Mouse (Mus musculus) neural tube, embryonic 12.5 days (tissue): Measurements from ENCODE around the gene Zfp654. TPM values are rescaled to one million over a fixed set of nuclear protein-coding genes. Genes with fewer than 3 reads are reported as not detected.
A peak's percentile ranks its signal among the peaks of the same experiment; 100 is the strongest.
"Not testable (repeated sequence)": the region's sequence is repeated elsewhere in the genome, so short reads cannot be mapped to it uniquely, and the experiment has no call there.

Experiments used
- ATAC-seq: fragments of 200-750 bp; cut with Nextera tagmentation; 2 replicates; pipeline ENCODE4 v1.8.0; 2017; ENCODE audit warnings: low read depth, mild to moderate bottlenecking, moderate TSS enrichment, moderate library complexity; ENCODE audit not compliant: low FRiP score
- H3K27ac ChIP-seq: fragments of 300-500 bp; sonication (generic); 2 replicates; pipeline ENCODE4 v1.5.1; 2016
- H3K27me3 ChIP-seq: fragments of 300-500 bp; sonication (generic); replicated peaks from 2 replicates; pipeline ENCODE4 v1.6.1; 2016; ENCODE audit warnings: mild to moderate bottlenecking
- H3K36me3 ChIP-seq: fragments of 300-500 bp; sonication (generic); 2 replicates; pipeline ENCODE4 v1.6.1; 2016; ENCODE audit warnings: mild to moderate bottlenecking
- H3K4me1 ChIP-seq: fragments of 300-500 bp; sonication (generic); 2 replicates; pipeline ENCODE4 v1.6.1; 2016
- H3K4me2 ChIP-seq: fragments of 300-500 bp; sonication (generic); replicated peaks from 2 replicates; pipeline ENCODE4 v1.6.1; 2016; ENCODE audit warnings: mild to moderate bottlenecking
- H3K4me3 ChIP-seq: fragments of 300-500 bp; sonication (generic); 2 replicates; pipeline ENCODE4 v1.5.1; 2016
- H3K9ac ChIP-seq: fragments of 300-500 bp; sonication (generic); 2 replicates; pipeline ENCODE4 v1.6.1; 2016; ENCODE audit warnings: mild to moderate bottlenecking
- H3K9me3 ChIP-seq: fragments of 300-500 bp; sonication (generic); 2 replicates; pipeline ENCODE4 v1.6.1; 2016; ENCODE audit warnings: mild to moderate bottlenecking
- WGBS: fragments of 180-500 bp; shearing (Covaris S2); methylation state at CpG from one replicate; pipeline ENCODE4 v1.1.7; 2016; 5-methylcytosine and 5-hydroxymethylcytosine counted together
- polyA plus RNA-seq: library from polyadenylated mRNA; unstranded; fragments of >200 nt; fragmentation: Nextera tagmentation; extraction: Ambion mirVana; gene quantifications from 2 replicates; pipeline ENCODE4 v1.2.1, GENCODE M21; 2016

The Zfp654 gene
- polyA plus RNA-seq, 1 experiment from 2014 or later, result 9.7 TPM

DNA sequence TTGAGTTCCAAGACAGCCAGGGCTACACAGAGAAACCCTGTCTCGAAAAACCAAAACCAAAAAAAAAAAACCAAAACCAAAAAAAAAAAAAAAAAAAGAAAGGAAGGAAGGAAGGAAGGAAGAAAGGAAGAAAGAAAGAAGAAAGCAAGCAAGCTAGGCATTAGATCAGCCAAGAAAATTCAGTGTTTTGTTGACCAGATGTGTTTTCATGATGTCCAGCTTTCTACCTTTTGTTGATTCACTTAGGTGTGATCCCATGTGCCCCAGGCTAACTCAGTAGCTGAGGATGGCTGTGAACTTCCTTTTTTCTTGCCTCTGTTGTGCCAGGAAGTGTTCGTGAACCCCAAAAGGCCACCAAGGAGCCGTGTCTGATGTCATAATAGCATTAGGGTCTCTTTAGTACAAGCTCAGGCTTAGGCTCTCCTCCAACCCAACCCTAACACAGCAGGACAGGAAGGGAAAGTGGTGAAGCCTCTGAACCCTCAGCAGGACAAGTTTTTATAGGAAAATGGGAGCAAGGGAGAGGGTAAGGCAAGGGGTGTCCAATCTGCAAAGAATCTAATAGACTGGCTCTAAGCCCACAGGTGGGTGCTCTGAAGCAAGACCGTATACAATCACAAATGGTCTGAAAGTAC lies 25.3 kb upstream of the Zfp654 start:
- no peaks in the 10 kb centered on the region for H3K27me3 ChIP-seq
- no peaks in the 10 kb centered on the region for H3K9me3 ChIP-seq
- H3K36me3 ChIP-seq, result no peaks in the 10 kb centered on the region
- WGBS, result 90% methylated on average over 4 of the region's 4 CpGs
- H3K4me2 ChIP-seq, result no peak overlapping the region
- no peaks in the 10 kb centered on the region for H3K4me1 ChIP-seq
- no peak overlapping the region for H3K27ac ChIP-seq
- no peak for ATAC-seq
- H3K4me3 ChIP-seq, result no peak overlapping the region
- no peak overlapping the region for H3K9ac ChIP-seq

DNA sequence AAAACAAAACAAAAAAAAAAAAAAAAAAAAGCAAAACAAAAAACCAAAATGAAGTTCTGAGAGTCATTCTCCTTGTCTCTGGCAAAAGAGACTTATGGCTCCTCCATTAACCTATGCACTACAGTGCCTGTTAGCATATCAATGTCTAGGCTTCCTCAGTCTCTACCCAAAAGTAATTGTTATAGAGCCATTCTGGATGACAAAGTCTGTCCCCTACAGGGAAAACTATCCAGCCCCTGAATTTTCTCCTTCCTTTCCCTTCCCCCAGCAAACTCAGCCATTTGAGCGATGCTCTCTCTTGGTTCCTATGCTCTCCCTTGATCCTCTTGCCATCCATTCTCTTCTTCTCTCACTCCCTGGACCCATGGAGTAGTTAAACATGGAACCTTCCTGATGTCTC lies 24.4 kb upstream of the Zfp654 start:
- no peak overlapping the region for H3K27ac ChIP-seq
- no peak overlapping the region for H3K4me2 ChIP-seq
- no peak overlapping the region for H3K4me3 ChIP-seq
- H3K27me3 ChIP-seq, result no peaks in the 10 kb centered on the region
- ATAC-seq, result no peak
- no peaks in the 10 kb centered on the region for H3K36me3 ChIP-seq
- H3K9ac ChIP-seq, result no peak overlapping the region
- WGBS, result 78% methylated on average over 1 of the region's 1 CpGs
- no peaks in the 10 kb centered on the region for H3K4me1 ChIP-seq
- H3K9me3 ChIP-seq, result no peaks in the 10 kb centered on the region

DNA sequence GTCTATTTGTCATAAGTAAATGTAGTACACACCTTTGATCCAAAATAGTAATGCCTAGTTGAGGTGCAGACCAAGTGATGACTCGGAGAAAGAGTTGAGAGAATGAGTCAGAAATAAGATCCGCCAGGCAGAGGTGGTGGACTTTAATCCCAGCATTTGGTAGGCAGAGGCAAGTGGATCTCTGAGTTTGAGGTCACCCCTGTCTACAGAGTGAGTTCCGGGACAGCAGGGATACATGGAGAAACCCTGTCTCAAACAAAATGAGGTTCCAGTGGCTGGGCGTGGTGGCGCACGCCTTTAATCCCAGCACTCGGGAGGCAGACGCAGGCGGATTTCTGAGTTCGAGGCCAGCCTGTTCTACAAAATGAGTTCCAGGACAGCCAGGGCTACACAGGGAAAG lies 23.9 kb upstream of the Zfp654 start:
- ATAC-seq, result no peak
- 96% methylated on average over 10 of the region's 10 CpGs for WGBS
- no peaks in the 10 kb centered on the region for H3K4me1 ChIP-seq
- H3K4me3 ChIP-seq, result no peak overlapping the region
- H3K36me3 ChIP-seq, result no peaks in the 10 kb centered on the region
- H3K9ac ChIP-seq, result no peak overlapping the region
- H3K27me3 ChIP-seq, result no peaks in the 10 kb centered on the region
- H3K9me3 ChIP-seq, result no peaks in the 10 kb centered on the region
- no peak overlapping the region for H3K27ac ChIP-seq
- H3K4me2 ChIP-seq, result no peak overlapping the region

- WGBS, result 5% methylated on average over 29 of the region's 29 CpGs
- H3K9ac ChIP-seq, result peak overlapping the region; percentile 63
- H3K27ac ChIP-seq, result peak overlapping the region; percentile 26; the same call in 1 of the 2 replicates
- no peaks in the 10 kb centered on the region for H3K9me3 ChIP-seq
- ATAC-seq, result peak; percentile 91
- H3K4me3 ChIP-seq, result peak overlapping the region; percentile 54
- no peaks in the 10 kb centered on the region for H3K27me3 ChIP-seq
- H3K4me1 ChIP-seq, result no peaks in the 10 kb centered on the region
- peak overlapping the region; percentile 60 for H3K4me2 ChIP-seq
- no peaks in the 10 kb centered on the region for H3K36me3 ChIP-seq
Measured at GRCm38 (mm10) chr16:64873416-64874305, 22.2 kb upstream of the Zfp654 start.

GRCm38 (mm10) chr16:64872841-64873240 lies 21.4 kb upstream of the Zfp654 start:
- ATAC-seq, result no peak
- Histone ChIP-seq H3K27me3 (no peaks in the 10 kb centered on the region), H3K4me1 (no peaks in the 10 kb centered on the region), H3K4me3 (no peak overlapping the region), H3K9ac (no peak overlapping the region), H3K36me3 (no peaks in the 10 kb centered on the region), H3K9me3 (no peaks in the 10 kb centered on the region), H3K27ac (no peak overlapping the region), H3K4me2 (peak overlapping the region; percentile 49)
- WGBS, result 13% methylated on average over 7 of the region's 7 CpGs

- no peaks in the 10 kb centered on the region for H3K36me3 ChIP-seq
- H3K4me1 ChIP-seq, result no peaks in the 10 kb centered on the region
- no peaks in the 10 kb centered on the region for H3K27me3 ChIP-seq
- no peak overlapping the region for H3K4me3 ChIP-seq
- no peak overlapping the region for H3K4me2 ChIP-seq
- H3K27ac ChIP-seq, result no peak overlapping the region
- no peaks in the 10 kb centered on the region for H3K9me3 ChIP-seq
- WGBS, result 31% methylated on average over 3 of the region's 3 CpGs
- no peak for ATAC-seq
- no peak overlapping the region for H3K9ac ChIP-seq
Measured at GRCm38 (mm10) chr16:64872296-64872695, 20.8 kb upstream of the Zfp654 start.

GRCm38 (mm10) chr16:64869621-64870020 lies 18.2 kb upstream of the Zfp654 start:
- no peak for ATAC-seq
- Histone ChIP-seq H3K27ac (no peak overlapping the region), H3K27me3 (no peaks in the 10 kb centered on the region), H3K4me3 (no peak overlapping the region), H3K4me2 (no peak overlapping the region), H3K9ac (no peak overlapping the region), H3K9me3 (no peaks in the 10 kb centered on the region), H3K36me3 (no peaks in the 10 kb centered on the region), H3K4me1 (no peaks in the 10 kb centered on the region)
- WGBS, result 77% methylated on average over 2 of the region's 2 CpGs

DNA sequence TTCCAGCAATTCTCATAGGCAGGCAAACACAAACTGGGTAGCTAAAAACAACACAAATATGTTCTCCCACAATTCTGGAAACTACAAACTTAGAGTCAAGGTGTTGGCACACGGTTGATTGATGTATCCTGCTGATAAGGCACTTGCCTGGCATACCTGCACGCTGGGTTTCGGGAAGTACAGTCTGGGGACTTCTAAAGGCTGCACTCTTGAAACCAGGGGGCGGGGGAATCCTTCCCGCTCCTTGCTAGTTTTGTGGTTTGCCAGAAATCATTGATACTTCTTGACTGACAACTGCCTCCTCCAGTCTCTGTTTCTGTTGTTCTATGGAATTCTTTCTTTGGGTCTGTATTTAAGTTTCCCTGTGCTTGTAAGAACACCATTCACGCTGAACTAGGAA lies 17.2 kb upstream of the Zfp654 start:
- no peaks in the 10 kb centered on the region for H3K9me3 ChIP-seq
- no peak for ATAC-seq
- H3K4me1 ChIP-seq, result no peaks in the 10 kb centered on the region
- no peak overlapping the region for H3K4me2 ChIP-seq
- no peaks in the 10 kb centered on the region for H3K27me3 ChIP-seq
- no peak overlapping the region for H3K27ac ChIP-seq
- no peak overlapping the region for H3K4me3 ChIP-seq
- 73% methylated on average over 6 of the region's 6 CpGs for WGBS
- H3K36me3 ChIP-seq, result no peaks in the 10 kb centered on the region
- H3K9ac ChIP-seq, result no peak overlapping the region

DNA sequence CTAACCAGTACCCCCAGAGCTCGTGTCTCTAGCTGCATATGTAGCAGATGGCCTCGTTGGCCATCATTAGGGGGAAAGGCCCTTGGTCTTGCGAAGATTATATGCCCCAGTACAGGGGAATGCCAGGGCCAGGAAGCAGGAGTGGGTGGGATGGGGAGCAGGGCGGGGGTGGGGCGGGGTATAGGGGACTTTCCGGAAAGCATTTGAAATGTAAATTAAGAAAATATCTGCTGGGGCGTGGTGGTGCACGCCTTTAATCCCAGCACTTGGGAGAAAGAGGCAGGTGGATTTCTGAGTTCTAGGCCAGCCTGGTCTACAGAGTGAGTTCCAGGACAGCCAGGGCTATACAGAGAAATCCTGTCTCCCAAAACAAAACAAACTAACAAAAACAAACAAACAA lies 14.4 kb upstream of the Zfp654 start:
- H3K4me1 ChIP-seq, H3K4me3 ChIP-seq: not testable (repeated sequence)
- WGBS, result 88% methylated on average over 8 of the region's 8 CpGs

GRCm38 (mm10) chr16:64856946-64857345 lies 5.5 kb upstream of the Zfp654 start:
- H3K4me1 ChIP-seq, result peaks cover 16% of the 10 kb centered on the region
- peaks cover 17% of the 10 kb centered on the region for H3K36me3 ChIP-seq

More for the DNA sequence above, 14.4 kb upstream of the Zfp654 start:
- not testable (repeated sequence) for H3K27me3 ChIP-seq, H3K27ac ChIP-seq, H3K4me2 ChIP-seq, H3K36me3 ChIP-seq, H3K9ac ChIP-seq, H3K9me3 ChIP-seq, ATAC-seq

GRCm38 (mm10) chr16:64852891-64853290 lies 1.4 kb upstream of the Zfp654 start:
- H3K9me3 ChIP-seq, result no peaks in the 10 kb centered on the region
- peak overlapping the region; percentile 65 for H3K4me2 ChIP-seq
- H3K4me3 ChIP-seq, result peak overlapping the region; percentile 96
- H3K9ac ChIP-seq, result peak overlapping the region; percentile 91
- H3K36me3 ChIP-seq, result peaks cover 17% of the 10 kb centered on the region
- no peaks in the 10 kb centered on the region for H3K27me3 ChIP-seq
- 11% methylated on average over 14 of the region's 14 CpGs for WGBS
- no peak overlapping the region for H3K27ac ChIP-seq
- ATAC-seq, result no peak
- H3K4me1 ChIP-seq, result peaks cover 23% of the 10 kb centered on the region

More at GRCm38 (mm10) chr16:64856946-64857345, 5.5 kb upstream of the Zfp654 start:
- H3K27ac ChIP-seq, result no peak overlapping the region
- H3K4me2 ChIP-seq, result no peak overlapping the region
- WGBS, result 95% methylated on average over 3 of the region's 3 CpGs
- ATAC-seq, result no peak
- no peaks in the 10 kb centered on the region for H3K27me3 ChIP-seq
- no peaks in the 10 kb centered on the region for H3K9me3 ChIP-seq
- no peak overlapping the region for H3K4me3 ChIP-seq
- H3K9ac ChIP-seq, result no peak overlapping the region

DNA sequence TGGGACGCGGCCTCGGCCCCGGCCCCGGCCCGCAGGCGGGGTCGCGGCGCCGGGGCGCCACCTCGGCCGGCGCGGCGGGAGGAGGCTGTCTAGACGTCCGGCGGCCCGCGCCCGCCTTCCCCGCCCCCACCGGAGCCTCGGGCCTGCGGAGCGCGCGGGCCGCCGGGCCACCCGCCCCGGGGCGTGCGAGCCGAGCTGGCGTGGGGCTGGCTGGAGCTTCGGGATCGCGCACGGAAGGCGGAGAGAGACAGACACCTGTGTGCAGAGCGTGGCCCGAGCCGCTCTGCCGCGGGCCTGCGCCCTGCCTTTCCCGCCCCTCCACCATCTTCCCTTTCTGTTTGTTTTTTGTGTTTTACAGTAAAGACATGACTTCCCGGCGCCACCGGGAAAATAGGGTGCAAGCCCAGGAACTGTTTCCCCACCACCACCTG lies 1.0 kb upstream of the Zfp654 start:
- Histone ChIP-seq H3K27ac (peak overlapping the region; percentile 93), H3K4me1 (peaks cover 23% of the 10 kb centered on the region), H3K9me3 (no peaks in the 10 kb centered on the region), H3K36me3 (peaks cover 17% of the 10 kb centered on the region), H3K9ac (peak overlapping the region; percentile 91), H3K4me3 (peak overlapping the region; percentile 96), H3K27me3 (no peaks in the 10 kb centered on the region), H3K4me2 (peak overlapping the region; percentile 65)
- under 1% methylated on average over 42 of the region's 53 CpGs for WGBS
- ATAC-seq, result peak; percentile 19
